Mouse (Mus musculus): Measurements from ENCODE around the gene Hsf4. TPM values are rescaled to one million over a fixed set of nuclear protein-coding genes. Genes with fewer than 3 reads are reported as not detected.
"Not testable (repeated sequence)": the region's sequence is repeated elsewhere in the genome, so short reads cannot be mapped to it uniquely, and the experiment has no call there.

Hsf4 gene
- polyA plus RNA-seq (2014; fragmentation: Nextera tagmentation; extraction: Ambion mirVana): not detected in 2 replicates

DNA sequence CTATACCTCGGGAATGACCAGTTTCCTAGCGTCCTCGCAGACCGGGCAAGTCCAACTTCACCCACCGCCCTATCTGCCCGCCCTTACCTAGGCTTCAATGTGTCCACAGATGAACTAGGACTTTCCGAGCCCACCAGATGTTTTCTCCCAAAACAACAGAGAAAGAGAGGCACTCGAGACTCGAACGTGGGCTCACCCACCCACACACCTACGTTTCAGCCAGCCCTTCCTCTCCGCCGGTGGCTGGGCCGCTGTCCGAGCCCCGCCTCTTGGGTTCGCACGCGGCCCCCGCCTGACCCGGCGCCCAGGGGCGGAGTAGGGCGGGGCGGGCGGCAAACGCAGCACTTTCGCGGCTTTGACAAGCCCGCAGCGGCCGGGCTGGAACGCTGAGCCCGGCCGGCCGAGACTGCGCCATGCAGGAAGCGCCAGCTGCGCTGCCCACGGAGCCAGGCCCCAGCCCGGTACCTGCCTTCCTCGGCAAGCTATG is at the start of gene Hsf4:
Hsf4 (plus strand) TSS at position 341 of the 487 bp plus-strand sequence.
- peak; percentile 93 for DNase-seq (ENCODE audit: low spot score, missing footprints)
- Histone ChIP-seq H3K4me1 (ENCODE audit: control insufficient read depth, insufficient read depth, low read length) (peaks cover 19% of the 10 kb centered on the region), H3K9me3 (ENCODE audit: control insufficient read depth, low read length) (no peaks in the 10 kb centered on the region; the same call in 1 of the 2 replicates), H3K27me3 (ENCODE audit: control insufficient read depth, insufficient read depth, low read length) (peaks cover 99% of the 10 kb centered on the region), H3K4me2 (peak within 1 kb of the TSS; percentile 68), H3K36me3 (ENCODE audit: control insufficient read depth, insufficient read depth, low read length) (no peaks in the 10 kb centered on the region), H3K27ac (ENCODE audit: low read depth, low read length) (no peak within 1 kb of the TSS), H3K4me3 (ENCODE audit: low read depth, low read length) (peak within 1 kb of the TSS; percentile 37), H3K9ac (ENCODE audit: low read length) (peak within 1 kb of the TSS; percentile 45)
- ATAC-seq (ENCODE audit: low FRiP score): no peak
- WGBS: 0% methylated on average over 41 of the region's 42 CpGs

DNA sequence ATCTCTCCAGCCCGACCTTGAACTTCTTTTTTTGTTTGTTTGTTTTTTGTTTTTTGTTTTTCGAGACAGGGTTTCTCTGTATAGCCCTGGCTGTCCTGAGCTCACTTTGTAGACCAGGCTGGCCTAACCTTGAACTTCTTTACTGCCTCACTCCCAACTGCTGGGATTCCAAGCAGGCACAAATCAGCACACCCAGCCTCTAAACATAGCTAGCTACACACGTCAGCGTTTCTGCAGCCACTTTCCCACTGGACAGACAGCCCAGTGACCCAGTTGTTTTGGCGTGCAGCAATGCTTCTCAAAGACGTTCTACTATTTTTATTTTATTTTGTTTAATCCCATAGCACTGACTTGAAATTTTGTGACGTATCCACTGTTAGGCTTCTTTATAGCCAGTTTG is 45.8 kb upstream of the Hsf4 start:
- WGBS: 83% methylated on average over 7 of the region's 7 CpGs
- Histone ChIP-seq H3K9me3 (ENCODE audit: control insufficient read depth, low read length) (no peaks in the 10 kb centered on the region), H3K9ac (ENCODE audit: low read length) (no peak overlapping the region), H3K36me3 (ENCODE audit: control insufficient read depth, insufficient read depth, low read length) (no peaks in the 10 kb centered on the region), H3K4me2 (peak overlapping the region; percentile 57; the same call in 1 of the 2 replicates), H3K4me3 (ENCODE audit: low read depth, low read length) (no peak overlapping the region), H3K27ac (ENCODE audit: low read depth, low read length) (no peak overlapping the region), H3K4me1 (ENCODE audit: control insufficient read depth, insufficient read depth, low read length) (peaks cover 11% of the 10 kb centered on the region), H3K27me3 (ENCODE audit: control insufficient read depth, insufficient read depth, low read length) (no peaks in the 10 kb centered on the region)
- peak; percentile 79 for DNase-seq (ENCODE audit: low spot score, missing footprints)
- ATAC-seq (ENCODE audit: low FRiP score): no peak

DNA sequence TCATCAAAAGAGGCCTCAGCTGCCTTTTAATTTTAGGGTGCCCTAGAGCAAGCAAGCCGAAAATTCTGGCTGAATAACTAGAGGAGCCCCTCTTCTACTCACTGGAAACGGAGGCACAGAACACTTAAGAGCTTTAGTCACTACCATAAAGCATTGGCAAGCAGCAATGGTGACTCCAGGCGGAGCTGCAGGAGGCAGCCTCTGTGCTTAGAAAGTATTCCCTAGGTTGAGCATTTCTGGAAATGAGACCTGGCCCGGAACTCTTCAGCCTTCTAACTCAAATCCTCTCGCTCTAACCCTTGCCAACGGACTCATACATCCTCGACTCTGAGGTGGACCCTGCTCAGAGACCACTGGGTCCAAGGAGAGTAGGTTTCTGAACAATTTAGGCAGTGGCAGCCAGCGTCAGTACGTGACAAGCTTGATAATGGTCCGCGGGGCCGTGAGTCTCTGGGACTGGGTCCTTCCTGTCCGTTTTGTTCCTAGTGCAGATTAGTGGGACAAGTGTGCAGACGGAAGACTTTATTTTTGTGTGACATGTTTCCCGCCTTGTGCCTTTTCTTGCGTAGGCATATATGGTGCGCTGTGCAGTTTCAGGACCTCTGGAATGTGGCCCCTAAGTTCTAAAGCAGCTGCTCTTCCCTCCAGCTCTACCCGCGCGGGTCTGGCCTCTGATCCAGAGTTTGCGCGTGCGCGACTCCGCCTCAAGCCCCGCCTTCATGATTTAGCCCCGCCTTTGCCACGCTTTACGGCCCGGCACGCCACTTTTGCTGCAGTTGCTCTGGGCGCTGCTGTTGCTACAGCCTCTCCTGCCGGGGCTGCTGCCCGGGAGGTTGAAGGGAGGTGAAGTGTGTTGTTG is 45.0 kb upstream of the Hsf4 start, which contains the start of gene D230025D16Rik:
D230025D16Rik (plus strand) TSS at position 733 of the 859 bp plus-strand sequence.
- Histone ChIP-seq H3K9ac (ENCODE audit: low read length) (peak within 1 kb of the TSS; percentile 88), H3K27me3 (ENCODE audit: control insufficient read depth, insufficient read depth, low read length) (no peaks in the 10 kb centered on the region), H3K36me3 (ENCODE audit: control insufficient read depth, insufficient read depth, low read length) (no peaks in the 10 kb centered on the region), H3K4me2 (peak within 1 kb of the TSS; percentile 86), H3K27ac (ENCODE audit: low read depth, low read length) (peak within 1 kb of the TSS; percentile 45), H3K4me3 (ENCODE audit: low read depth, low read length) (peak within 1 kb of the TSS; percentile 92), H3K9me3 (ENCODE audit: control insufficient read depth, low read length) (no peaks in the 10 kb centered on the region), H3K4me1 (ENCODE audit: control insufficient read depth, insufficient read depth, low read length) (peaks cover 11% of the 10 kb centered on the region)
- peak; percentile 95 for ATAC-seq (ENCODE audit: low FRiP score)
- peak; percentile 100 for DNase-seq (ENCODE audit: low spot score, missing footprints)
- WGBS: 4% methylated on average over 34 of the region's 34 CpGs

DNA sequence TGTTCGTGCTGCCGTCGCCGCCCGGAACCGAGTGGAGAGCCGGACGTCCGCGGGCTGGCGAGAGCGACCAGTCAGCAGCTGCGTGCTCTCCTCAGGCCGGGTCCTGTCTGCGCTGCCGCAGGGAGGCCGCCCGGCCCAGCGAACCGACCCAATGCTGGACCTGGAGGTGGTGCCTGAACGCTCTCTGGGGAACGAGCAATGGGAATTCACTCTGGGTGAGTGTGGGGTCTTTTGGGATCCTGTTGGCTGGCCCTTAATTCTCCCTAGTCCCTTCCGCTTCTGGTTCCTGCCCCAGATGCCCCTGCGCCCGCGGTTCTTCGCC is 44.4 kb upstream of the Hsf4 start:
- H3K4me2 ChIP-seq: peak overlapping the region; percentile 86
- H3K9me3 ChIP-seq (ENCODE audit: control insufficient read depth, low read length): no peaks in the 10 kb centered on the region
- ATAC-seq (ENCODE audit: low FRiP score) (no peak), DNase-seq (ENCODE audit: low spot score, missing footprints) (no peak)
- peak overlapping the region; percentile 88 for H3K9ac ChIP-seq (ENCODE audit: low read length)
- H3K36me3 ChIP-seq (ENCODE audit: control insufficient read depth, insufficient read depth, low read length): no peaks in the 10 kb centered on the region
- H3K27me3 ChIP-seq (ENCODE audit: control insufficient read depth, insufficient read depth, low read length): no peaks in the 10 kb centered on the region
- whole genome bisulfite sequencing: under 1% methylated on average over 27 of the region's 27 CpGs
- peak overlapping the region; percentile 92 for H3K4me3 ChIP-seq (ENCODE audit: low read depth, low read length)
- no peak overlapping the region; the same call in none of the 2 replicates for H3K27ac ChIP-seq (ENCODE audit: low read depth, low read length)
- peaks cover 11% of the 10 kb centered on the region for H3K4me1 ChIP-seq (ENCODE audit: control insufficient read depth, insufficient read depth, low read length)

DNA sequence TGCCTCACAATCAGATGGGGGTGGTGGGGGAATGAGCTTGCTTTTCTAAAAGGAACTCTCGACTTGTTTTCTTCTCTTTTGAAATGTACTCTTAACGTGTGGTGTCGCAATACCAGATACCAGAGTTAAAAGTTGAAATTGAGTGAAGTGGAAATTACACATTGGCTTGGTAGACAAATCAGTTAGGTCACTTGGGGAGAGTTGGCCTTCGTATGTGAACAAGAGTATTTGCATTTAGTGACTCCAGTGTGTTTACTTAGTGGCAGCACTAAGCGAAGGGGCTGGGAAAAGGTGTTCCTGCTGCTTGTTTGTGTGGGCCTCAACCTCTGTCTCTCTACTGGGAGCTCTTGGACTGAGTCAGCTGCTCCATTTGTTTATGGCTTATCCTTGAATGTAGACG is 43.7 kb upstream of the Hsf4 start:
- peaks cover 11% of the 10 kb centered on the region for H3K4me1 ChIP-seq (ENCODE audit: control insufficient read depth, insufficient read depth, low read length)
- no peaks in the 10 kb centered on the region for H3K9me3 ChIP-seq (ENCODE audit: control insufficient read depth, low read length)
- H3K4me3 ChIP-seq (ENCODE audit: low read depth, low read length): peak overlapping the region; percentile 92
- H3K27me3 ChIP-seq (ENCODE audit: control insufficient read depth, insufficient read depth, low read length): no peaks in the 10 kb centered on the region
- ATAC-seq (ENCODE audit: low FRiP score): no peak
- 34% methylated on average over 6 of the region's 6 CpGs for WGBS
- no peaks in the 10 kb centered on the region for H3K36me3 ChIP-seq (ENCODE audit: control insufficient read depth, insufficient read depth, low read length)
- no peak for DNase-seq (ENCODE audit: low spot score, missing footprints)
- peak overlapping the region; percentile 86 for H3K4me2 ChIP-seq
- H3K27ac ChIP-seq (ENCODE audit: low read depth, low read length): no peak overlapping the region
- peak overlapping the region; percentile 88 for H3K9ac ChIP-seq (ENCODE audit: low read length)

DNA sequence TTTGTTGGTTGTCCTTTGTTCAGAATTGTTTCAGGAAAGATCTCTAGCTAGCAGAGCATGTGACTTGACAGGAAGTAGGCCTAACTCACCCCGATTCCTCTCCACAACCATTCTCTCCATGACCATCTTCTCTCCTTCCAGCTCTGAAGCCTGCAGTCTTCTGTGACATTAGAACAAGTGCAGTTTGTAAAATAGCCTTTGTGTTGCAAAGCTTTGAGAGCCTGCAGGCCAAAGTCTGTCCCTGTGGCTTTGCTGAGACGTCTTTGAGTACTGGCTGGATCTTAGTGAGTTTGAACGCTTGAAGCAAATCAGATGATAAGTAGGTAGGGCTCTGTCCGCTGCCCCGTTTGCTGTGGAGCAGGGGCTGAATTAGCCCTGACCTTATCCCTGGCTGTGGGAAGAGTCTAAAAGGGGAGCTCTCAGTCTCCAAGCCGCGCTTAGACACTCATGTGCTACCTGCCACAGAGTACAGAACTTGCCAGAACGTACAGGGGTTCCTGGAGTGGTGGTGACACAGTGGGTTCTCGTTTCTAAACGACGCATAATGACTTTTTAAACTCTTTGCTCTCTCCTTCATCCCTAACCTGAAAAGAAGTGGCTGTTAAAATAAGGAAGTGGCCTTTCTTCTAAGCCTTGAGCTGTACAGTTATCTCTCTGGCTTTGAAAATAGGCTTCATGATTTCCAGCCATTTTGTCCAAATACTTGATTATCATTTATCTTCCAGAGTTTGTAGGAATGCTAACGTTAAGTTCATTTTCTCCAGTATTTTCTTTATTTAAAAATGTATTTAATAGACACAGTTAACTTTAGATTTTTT is 37.9 kb upstream of the Hsf4 start:
- no peaks in the 10 kb centered on the region for H3K36me3 ChIP-seq (ENCODE audit: control insufficient read depth, insufficient read depth, low read length)
- no peaks in the 10 kb centered on the region for H3K9me3 ChIP-seq (ENCODE audit: control insufficient read depth, low read length)
- H3K4me2 ChIP-seq: no peak overlapping the region
- no peaks in the 10 kb centered on the region for H3K27me3 ChIP-seq (ENCODE audit: control insufficient read depth, insufficient read depth, low read length)
- DNase-seq (ENCODE audit: low spot score, missing footprints) (peak; percentile 60), ATAC-seq (ENCODE audit: low FRiP score) (no peak)
- WGBS: 88% methylated on average over 12 of the region's 12 CpGs
- H3K27ac ChIP-seq (ENCODE audit: low read depth, low read length): no peak overlapping the region
- no peak overlapping the region for H3K9ac ChIP-seq (ENCODE audit: low read length)
- no peak overlapping the region for H3K4me3 ChIP-seq (ENCODE audit: low read depth, low read length)
- H3K4me1 ChIP-seq (ENCODE audit: control insufficient read depth, insufficient read depth, low read length): no peaks in the 10 kb centered on the region

DNA sequence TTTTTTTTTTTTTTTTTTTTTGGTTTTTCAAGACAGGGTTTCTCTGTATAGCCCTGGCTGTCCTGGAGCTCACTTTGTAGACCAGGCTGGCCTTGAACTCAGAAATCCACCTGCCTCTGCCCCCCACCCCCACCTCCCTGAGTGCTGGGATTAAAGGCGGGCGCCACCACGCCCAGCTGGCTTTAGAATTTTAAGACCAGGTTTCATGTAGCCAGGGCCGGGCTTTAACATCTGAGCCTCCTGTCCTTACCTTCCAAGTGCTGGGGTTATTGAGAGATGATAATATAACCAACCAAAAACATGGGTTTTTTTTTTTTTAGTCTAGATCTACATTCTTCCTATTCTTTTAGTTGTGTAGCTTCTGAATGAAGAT is 37.3 kb upstream of the Hsf4 start:
- not testable (repeated sequence) for DNase-seq (ENCODE audit: low spot score, missing footprints); H3K9me3 ChIP-seq (ENCODE audit: control insufficient read depth, low read length); H3K27me3 ChIP-seq (ENCODE audit: control insufficient read depth, insufficient read depth, low read length); H3K4me2 ChIP-seq; H3K4me1 ChIP-seq (ENCODE audit: control insufficient read depth, insufficient read depth, low read length); H3K27ac ChIP-seq (ENCODE audit: low read depth, low read length); H3K36me3 ChIP-seq (ENCODE audit: control insufficient read depth, insufficient read depth, low read length); H3K4me3 ChIP-seq (ENCODE audit: low read depth, low read length); H3K9ac ChIP-seq (ENCODE audit: low read length); ATAC-seq (ENCODE audit: low FRiP score)
- WGBS: 93% methylated on average over 4 of the region's 4 CpGs

DNA sequence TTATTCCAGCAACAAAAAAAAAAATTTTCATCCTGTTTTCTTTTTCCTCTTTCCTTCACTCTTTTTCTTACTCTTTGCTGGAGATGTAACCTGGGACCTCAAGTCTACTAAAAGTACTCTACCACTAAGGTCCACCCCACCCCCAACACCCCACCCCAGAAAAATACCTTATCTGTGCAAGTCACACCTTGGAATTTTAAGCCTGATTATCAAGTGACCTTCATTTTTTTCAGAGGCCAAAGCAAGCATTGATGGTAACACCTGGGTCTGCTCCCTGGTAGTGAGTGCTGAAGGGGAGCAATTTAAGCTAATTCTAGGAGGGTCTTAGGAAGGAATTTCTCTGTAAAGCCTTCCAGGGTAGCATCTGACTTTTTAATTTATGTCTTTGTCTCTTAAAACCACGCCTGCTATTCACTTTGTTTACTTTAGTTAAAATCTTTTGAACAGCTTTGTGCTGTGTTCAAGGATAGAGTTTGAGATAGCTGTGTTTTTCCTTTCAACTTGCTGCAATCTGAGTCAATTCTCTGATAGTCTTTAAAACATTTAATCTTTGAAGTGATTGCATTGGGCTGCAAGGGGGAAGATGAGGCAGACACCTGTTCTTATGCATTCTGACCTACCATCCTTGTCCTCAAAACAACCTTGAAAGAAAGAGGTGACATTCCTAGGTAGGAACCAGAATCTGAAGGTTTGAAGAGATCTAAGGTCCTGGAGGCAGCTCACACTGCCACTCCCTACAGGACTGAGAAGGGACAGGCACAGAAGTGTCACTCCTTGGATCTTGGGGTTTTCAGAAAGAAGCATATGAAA is 36.3 kb upstream of the Hsf4 start:
- H3K9me3 ChIP-seq (ENCODE audit: control insufficient read depth, low read length): no peaks in the 10 kb centered on the region
- WGBS: 74% methylated on average over 1 of the region's 1 CpGs
- H3K4me3 ChIP-seq (ENCODE audit: low read depth, low read length): no peak overlapping the region
- DNase-seq (ENCODE audit: low spot score, missing footprints) (peak; percentile 19), ATAC-seq (ENCODE audit: low FRiP score) (no peak)
- H3K4me2 ChIP-seq: no peak overlapping the region
- no peak overlapping the region for H3K27ac ChIP-seq (ENCODE audit: low read depth, low read length)
- no peaks in the 10 kb centered on the region for H3K4me1 ChIP-seq (ENCODE audit: control insufficient read depth, insufficient read depth, low read length)
- no peaks in the 10 kb centered on the region for H3K36me3 ChIP-seq (ENCODE audit: control insufficient read depth, insufficient read depth, low read length)
- H3K9ac ChIP-seq (ENCODE audit: low read length): no peak overlapping the region
- H3K27me3 ChIP-seq (ENCODE audit: control insufficient read depth, insufficient read depth, low read length): no peaks in the 10 kb centered on the region

Data from midbrain, embryonic 11.5 days (tissue).